ENCODE assay signal across 33 mouse cellular contexts in the genomic region with DNA sequence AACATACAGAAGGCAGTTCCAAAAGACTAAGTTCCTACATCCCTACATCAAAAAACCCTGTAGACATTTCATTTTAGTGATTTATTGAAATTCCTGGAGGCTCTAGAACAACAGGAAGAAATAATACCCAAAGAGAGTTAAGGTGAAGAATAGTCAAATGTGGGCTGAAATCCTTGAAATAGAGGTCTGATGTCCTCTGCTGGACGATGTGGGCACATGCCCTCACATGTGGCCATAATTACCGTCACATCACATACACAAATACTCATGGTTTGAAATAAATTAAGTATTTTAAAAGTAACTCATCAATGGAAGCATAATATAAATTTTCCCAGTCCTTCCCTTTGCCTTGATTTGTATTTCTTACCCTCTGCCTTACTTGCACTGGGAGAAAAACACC. TPM values are rescaled to one million over a fixed set of nuclear protein-coding genes. Genes with fewer than 3 reads are reported as not detected.
DNase-seq lines count a peak whose midpoint lies in the region; TF ChIP-seq lines count a peak whose summit lies in the region.
"Had no signal": no experiment of that assay in that cellular context is flagged by ENCODE, and none has a peak within 500 bp of the region (broad histone marks: within the 10 kb centered on the region; RNA-seq: fewer than 3 reads in every experiment).

No protein-coding gene starts in this region.

- no peak for TF ChIP-seq POLR2A in embryonic fibroblast, embryonic 13.5 days (IDR thresholded peaks at IDR 0.05; ENCODE audit: low read depth, low read length)

- H3K27ac ChIP-seq in left cerebral cortex, adult 2 months: no peak overlapping the region
- H3K27ac ChIP-seq in embryonic fibroblast, embryonic 13.5 days (ENCODE audit: insufficient read depth, low read length): no peak overlapping the region
- H3K27ac ChIP-seq in embryonic facial prominence, embryonic 10.5 days (replicated peaks): no peak overlapping the region
- H3K27ac ChIP-seq: embryonic facial prominence, embryonic 15.5 days; forebrain, embryonic 15.5 days; heart, embryonic 10.5 days; hindbrain, embryonic 14.5 days; intestine, embryonic 15.5 days; liver, embryonic 13.5 days; lung, embryonic 15.5 days; midbrain, embryonic 15.5 days; neural tube, embryonic 13.5 days; stomach, embryonic 15.5 days had no signal

- peak; percentile 41 for TF ChIP-seq CTCF in left cerebral cortex, adult 2 months (IDR thresholded peaks at IDR 0.05)
- TF ChIP-seq CTCF in embryonic fibroblast, embryonic 13.5 days (IDR thresholded peaks at IDR 0.05; ENCODE audit: borderline replicate concordance, insufficient read depth, low read length): 0 out of 2 replicates have a peak, but pooled peaks have one; percentile 9

- WGBS in embryonic facial prominence, embryonic 10.5 days: 89% methylated on average over 2 of the region's 2 CpGs

- H3K4me3 ChIP-seq in left cerebral cortex, adult 2 months: no peak overlapping the region
- H3K4me3 ChIP-seq in embryonic fibroblast, embryonic 13.5 days (ENCODE audit: insufficient read depth, low read length): no peak overlapping the region
- H3K4me3 ChIP-seq in embryonic facial prominence, embryonic 10.5 days: no peak overlapping the region
- H3K4me3 ChIP-seq: embryonic facial prominence, embryonic 15.5 days; forebrain, embryonic 15.5 days; heart, embryonic 10.5 days; intestine, embryonic 15.5 days; liver, embryonic 13.5 days; lung, embryonic 15.5 days; midbrain, embryonic 15.5 days; myocyte; neural tube, embryonic 13.5 days; stomach, embryonic 15.5 days had no signal

- intact Hi-C loops in left cerebral cortex, adult 2 months (cut with DNase I): loop anchor here (2.0 to 10.0 kb wide), 4 partner anchors 239 to 1211 kb away; no protein-coding TSS in a partner anchor

- H3K36me3 ChIP-seq in embryonic facial prominence, embryonic 10.5 days (replicated peaks): no peaks in the 10 kb centered on the region
- H3K36me3 ChIP-seq: embryonic facial prominence, embryonic 15.5 days; forebrain, embryonic 15.5 days; heart, embryonic 10.5 days; intestine, embryonic 15.5 days; liver, embryonic 13.5 days; lung, embryonic 15.5 days; midbrain, embryonic 15.5 days; neural tube, embryonic 13.5 days; stomach, embryonic 15.5 days had no signal

- peak; percentile 27 to 44 for DNase-seq in cerebellum, postnatal 14 days
- DNase-seq in cerebellum, adult 18-20 months: no peak
- DNase-seq in left cerebral cortex, adult 2 months (ENCODE audit: extremely low spot score in 1 of 2, low spot score in 2 of 2): no peak
- DNase-seq in left cerebral cortex, adult 9 months (ENCODE audit: low spot score in 2 of 2): no peak
- peak; percentile 10 for DNase-seq in 416B (ENCODE audit: low read depth)
- no peak for DNase-seq in embryonic facial prominence, embryonic 10.5 days (ENCODE audit: low spot score)
- DNase-seq: adrenal gland, postnatal 36 days; embryo, embryonic 11 days; gastrocnemius, postnatal 10 days; heart, postnatal 4 days; kidney, adult 9 months; liver, embryonic 13.5 days; lung, postnatal 36 days; retina, postnatal 1 day; thymus, adult 18-20 months had no signal

- H3K27me3 ChIP-seq in embryonic facial prominence, embryonic 10.5 days (replicated peaks; ENCODE audit: low read depth, poor library complexity, severe bottlenecking): no peaks in the 10 kb centered on the region
- H3K27me3 ChIP-seq: embryonic facial prominence, embryonic 15.5 days; forebrain, embryonic 15.5 days; intestine, embryonic 15.5 days; liver, embryonic 13.5 days; lung, embryonic 15.5 days; midbrain, embryonic 15.5 days; neural tube, embryonic 13.5 days; stomach, embryonic 15.5 days had no signal

- no peaks in the 10 kb centered on the region for H3K9me3 ChIP-seq in embryonic facial prominence, embryonic 10.5 days
- H3K9me3 ChIP-seq: embryonic facial prominence, embryonic 15.5 days; forebrain, embryonic 15.5 days; heart, embryonic 10.5 days; intestine, embryonic 15.5 days; liver, embryonic 13.5 days; lung, embryonic 15.5 days; midbrain, embryonic 15.5 days; neural tube, embryonic 13.5 days; stomach, embryonic 15.5 days had no signal

- no peaks in the 10 kb centered on the region for H3K4me1 ChIP-seq in embryonic fibroblast, embryonic 13.5 days (ENCODE audit: control insufficient read depth, insufficient read depth, low read length)
- H3K4me1 ChIP-seq in embryonic facial prominence, embryonic 10.5 days: no peaks in the 10 kb centered on the region
- H3K4me1 ChIP-seq: embryonic facial prominence, embryonic 15.5 days; forebrain, embryonic 15.5 days; heart, embryonic 10.5 days; intestine, embryonic 15.5 days; liver, embryonic 13.5 days; lung, embryonic 15.5 days; midbrain, embryonic 15.5 days; neural tube, embryonic 13.5 days; stomach, embryonic 15.5 days had no signal

RNA-seq across cellular contexts. Expression of gene 1700003H04Rik, which starts 4.9 kb away (rescaled TPM):
- total RNA-seq in left cerebral cortex, adult 2 months (2021): not detected
- polyA plus RNA-seq in embryonic fibroblast, embryonic 13.5 days (2011; ENCODE audit: insufficient read length, low read depth, missing spikeins): not detected in 2 replicates
- polyA plus RNA-seq in embryonic facial prominence, embryonic 10.5 days (2016; fragmentation: Nextera tagmentation; extraction: Ambion mirVana): not detected in 2 replicates
- total RNA-seq: adrenal gland, postnatal 36 days; gastrocnemius, postnatal 10 days; granulocyte monocyte progenitor cell, adult 5-6 weeks; heart, postnatal 4 days; layer of hippocampus, postnatal 25 days; left cerebral cortex, postnatal 25 days; megakaryocyte-erythroid progenitor cell, adult 5-6 weeks had no signal
- polyA plus RNA-seq: C2C12; embryonic facial prominence, embryonic 15.5 days; forebrain, embryonic 15.5 days; heart, embryonic 10.5 days; heart, embryonic 16.5 days; hindbrain, embryonic 14.5 days; intestine, embryonic 15.5 days; limb, embryonic 14.5 days; liver, embryonic 13.5 days; lung, embryonic 15.5 days; midbrain, embryonic 15.5 days; myocyte; neural tube, embryonic 13.5 days; stomach, embryonic 15.5 days had no signal

Comparison
In these comparisons a context has a peak if more than half of its experiments do, and no peak if none do; other contexts are left out.
1. DNase-seq: peak in cerebellum, postnatal 14 days (2 of 2) and 416B (single experiment); none in cerebellum, adult 18-20 months (0 of 2), left cerebral cortex, adult 2 months (0 of 2), left cerebral cortex, adult 9 months (0 of 2) and embryonic facial prominence, embryonic 10.5 days (single experiment).